ENCODE assay signal across 11 mouse cellular contexts in genomic region chr19:43916586-43917405, GRCm38 (mm10). TPM values are rescaled to one million over a fixed set of nuclear protein-coding genes. Genes with fewer than 3 reads are reported as not detected.
DNase-seq lines count a peak whose midpoint lies in the region; ATAC-seq and TF ChIP-seq lines count a peak whose summit lies in the region.
"Had no signal": no experiment of that assay in that cellular context is flagged by ENCODE, and none has a peak within 500 bp of the region (broad histone marks: within the 10 kb centered on the region; RNA-seq: fewer than 3 reads in every experiment).

No protein-coding gene starts in this region.

- no peaks in the 10 kb centered on the region for H3K36me3 ChIP-seq in kidney, postnatal 0 days (ENCODE audit: insufficient read depth, low read length)
- no peaks in the 10 kb centered on the region for H3K36me3 ChIP-seq in stomach, embryonic 16.5 days (ENCODE audit: control insufficient read depth, insufficient read depth, low read length)

- DNase-seq in kidney, postnatal 0 days (ENCODE audit: low spot score), result no peak
- DNase-seq in kidney, postnatal 14 days, result no peak
- peak; percentile 77 to 82 for DNase-seq in lung, adult 18-20 months
- DNase-seq in ovary, adult 18-20 months (ENCODE audit: low spot score), result no peak
- no peak for DNase-seq in embryo, embryonic 11 days
- DNase-seq in gastrocnemius, postnatal 36 days, result no peak
- DNase-seq: right cerebral cortex, postnatal 25 days had no signal

- H3K27me3 ChIP-seq in kidney, postnatal 0 days (ENCODE audit: insufficient read depth, low read length), result no peaks in the 10 kb centered on the region
- no peaks in the 10 kb centered on the region for H3K27me3 ChIP-seq in stomach, embryonic 16.5 days (ENCODE audit: control insufficient read depth, insufficient read depth, low read length)
- H3K27me3 ChIP-seq: forebrain, embryonic 13.5 days; limb, embryonic 12.5 days had no signal

- H3K9me3 ChIP-seq in kidney, postnatal 0 days (replicated peaks; ENCODE audit: low read length), result no peaks in the 10 kb centered on the region
- no peaks in the 10 kb centered on the region for H3K9me3 ChIP-seq in stomach, embryonic 16.5 days (replicated peaks; ENCODE audit: control insufficient read depth, low read length)
- H3K9me3 ChIP-seq: forebrain, embryonic 13.5 days; limb, embryonic 12.5 days had no signal

- no peak for TF ChIP-seq CTCF in kidney, postnatal 0 days (IDR thresholded peaks at IDR 0.05; ENCODE audit: low read depth)

- ATAC-seq in kidney, postnatal 0 days (replicated peaks; ENCODE audit: low FRiP score, low read depth), result peak; percentile 75
- peak; percentile 41 for ATAC-seq in common myeloid progenitor, adult 5-6 weeks (replicated peaks; ENCODE audit: low read depth, poor library complexity, severe bottlenecking)
- ATAC-seq in stomach, embryonic 16.5 days (ENCODE audit: insufficient read depth, low FRiP score), result peak; percentile 90
- ATAC-seq: forebrain, embryonic 13.5 days had no signal

- intact Hi-C loops in gastrocnemius, postnatal 36 days (cut with DNase I), result no loop called here

- H3K9ac ChIP-seq in kidney, postnatal 0 days (ENCODE audit: low read depth, low read length), result no peak overlapping the region
- 0 out of 2 replicates have a peak overlapping the region, but pooled peaks have one; percentile 7 for H3K9ac ChIP-seq in stomach, embryonic 16.5 days (ENCODE audit: low read length)
- H3K9ac ChIP-seq: forebrain, embryonic 13.5 days; limb, embryonic 12.5 days had no signal

- H3K4me2 ChIP-seq in kidney, postnatal 0 days (ENCODE audit: low read length), result no peak overlapping the region
- peak overlapping the region; percentile 44 for H3K4me2 ChIP-seq in stomach, embryonic 16.5 days (ENCODE audit: low read depth, low read length)
- H3K4me2 ChIP-seq: forebrain, embryonic 13.5 days; limb, embryonic 12.5 days had no signal

- H3K4me1 ChIP-seq in kidney, postnatal 0 days (replicated peaks; ENCODE audit: insufficient read depth, low read length), result peaks cover 13% of the 10 kb centered on the region; the same call in 1 of the 2 replicates
- H3K4me1 ChIP-seq in stomach, embryonic 16.5 days (ENCODE audit: control insufficient read depth, insufficient read depth, low read length), result peaks cover 17% of the 10 kb centered on the region; the same call in 1 of the 2 replicates

- WGBS in kidney, postnatal 0 days, result 58% methylated on average over 21 of the region's 21 CpGs
- WGBS in stomach, embryonic 16.5 days, result 48% methylated on average over 21 of the region's 21 CpGs

- no peak overlapping the region for H3K4me3 ChIP-seq in kidney, postnatal 0 days (replicated peaks; ENCODE audit: low read depth, low read length)
- peak overlapping the region; percentile 18; the same call in 1 of the 2 replicates for H3K4me3 ChIP-seq in stomach, embryonic 16.5 days (replicated peaks; ENCODE audit: low read length)
- H3K4me3 ChIP-seq: forebrain, embryonic 13.5 days; limb, embryonic 12.5 days had no signal

- H3K27ac ChIP-seq in kidney, postnatal 0 days, result no peak overlapping the region
- H3K27ac ChIP-seq in stomach, embryonic 16.5 days (ENCODE audit: low read length), result peak overlapping the region; percentile 73
- H3K27ac ChIP-seq: forebrain, embryonic 13.5 days; limb, embryonic 12.5 days had no signal

RNA-seq across cellular contexts. Expression of gene Dnmbp, which starts 23.2 kb away (rescaled TPM):
- polyA plus RNA-seq in kidney, postnatal 0 days (2015; fragmentation: Nextera tagmentation; extraction: Ambion mirVana), result 19.2 and 20.7 TPM in 2 replicates
- total RNA-seq in common myeloid progenitor, adult 5-6 weeks (2017), result 8.4 and 9.0 TPM in 2 replicates
- polyA plus RNA-seq in stomach, embryonic 16.5 days (2015; fragmentation: Nextera tagmentation; extraction: Ambion mirVana), result 25.8 and 27.5 TPM in 2 replicates
- total RNA-seq in gastrocnemius, postnatal 36 days (2021), result 1 to 10 TPM; 8.3 to 9.7 TPM

Comparison
In these comparisons a context has a peak if more than half of its experiments do, and no peak if none do; other contexts are left out.
1. DNase-seq: peak in lung, adult 18-20 months (2 of 2); none in kidney, postnatal 0 days (single experiment), kidney, postnatal 14 days (single experiment), ovary, adult 18-20 months (single experiment), embryo, embryonic 11 days (single experiment) and gastrocnemius, postnatal 36 days (0 of 2).
2. Peak in every context shown above with its lines, with median percentiles within 50 percentile points of each other: ATAC-seq.